Mouse (Mus musculus): Measurements from ENCODE around the gene Rgs7.

Rgs7 gene

DNA sequence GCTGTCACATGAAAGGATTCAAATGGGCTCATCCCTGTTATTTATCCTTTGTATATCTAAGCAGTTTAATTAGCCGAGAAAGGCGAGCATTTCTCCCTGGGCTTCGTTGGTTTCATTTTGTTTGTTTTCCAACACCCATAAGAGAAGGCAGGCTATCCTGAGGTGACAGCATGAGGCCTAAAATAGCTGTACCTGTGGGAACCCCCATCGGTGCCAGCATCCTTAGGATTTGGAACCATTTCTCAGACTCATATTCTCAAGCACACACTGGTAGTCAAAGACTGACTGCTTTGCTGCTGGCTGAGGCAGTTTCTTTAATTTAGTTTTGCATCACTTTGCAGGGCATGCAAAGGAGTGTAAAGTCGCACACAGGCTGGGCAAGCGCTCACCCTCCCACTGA is 443.2 kb downstream of the Rgs7 start:
- ATAC-seq (ENCODE audit: insufficient number of reproducible peaks, low FRiP score, low TSS enrichment) = 0 out of 2 replicates have a peak, but pooled peaks have one; percentile 49

DNA sequence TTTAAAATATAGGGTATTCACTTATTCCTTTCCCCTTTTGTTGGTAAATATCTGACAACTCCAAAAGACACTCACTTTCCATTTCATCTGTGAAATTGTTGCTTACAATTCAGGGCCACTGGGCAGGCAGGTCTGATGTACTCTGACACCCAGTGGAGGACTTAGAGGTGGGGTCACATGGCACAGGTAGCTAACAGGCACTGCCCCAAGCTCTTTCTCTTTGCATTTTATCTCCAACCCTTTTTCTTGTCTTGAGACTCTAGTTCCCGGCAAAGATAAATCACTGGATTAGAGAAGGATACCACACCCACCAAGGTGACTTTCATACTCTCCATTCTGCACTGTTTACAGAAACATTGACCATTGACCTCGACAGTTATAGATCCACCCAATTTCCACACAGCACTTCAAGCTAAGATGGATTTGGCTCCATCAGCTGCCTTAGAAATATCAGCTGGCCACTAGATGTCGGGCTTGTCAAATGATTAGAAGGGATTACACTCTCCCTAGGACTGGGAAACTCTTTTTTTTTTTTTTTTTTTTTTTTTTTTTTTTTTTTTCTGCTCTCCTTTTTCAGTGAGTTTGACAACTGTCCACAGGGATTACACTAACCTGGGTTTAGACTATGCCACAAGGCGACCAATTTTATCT is 451.0 kb downstream of the Rgs7 start:
- ATAC-seq (ENCODE audit: insufficient number of reproducible peaks, low FRiP score, low TSS enrichment) = peak; percentile 70

DNA sequence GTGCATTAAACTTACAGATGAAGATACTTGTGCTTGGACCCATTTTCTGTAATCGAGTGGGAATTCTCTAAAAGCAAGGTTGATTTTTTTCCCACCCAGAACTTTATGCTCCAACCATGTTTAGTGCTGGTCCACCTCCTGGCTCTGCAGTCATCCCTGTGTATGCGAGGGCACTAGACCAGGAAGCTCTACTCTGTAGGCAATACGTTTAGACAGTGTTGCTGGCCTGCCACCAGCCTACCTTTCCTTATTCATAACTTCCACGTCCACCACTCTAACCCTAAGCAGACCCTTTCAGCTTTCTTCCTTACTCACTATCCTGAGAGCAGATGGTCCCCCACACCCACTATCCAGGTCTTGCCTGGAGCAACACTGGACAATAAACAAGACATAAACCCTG is 452.3 kb downstream of the Rgs7 start:
- ATAC-seq (ENCODE audit: insufficient number of reproducible peaks, low FRiP score, low TSS enrichment) = no peak

DNA sequence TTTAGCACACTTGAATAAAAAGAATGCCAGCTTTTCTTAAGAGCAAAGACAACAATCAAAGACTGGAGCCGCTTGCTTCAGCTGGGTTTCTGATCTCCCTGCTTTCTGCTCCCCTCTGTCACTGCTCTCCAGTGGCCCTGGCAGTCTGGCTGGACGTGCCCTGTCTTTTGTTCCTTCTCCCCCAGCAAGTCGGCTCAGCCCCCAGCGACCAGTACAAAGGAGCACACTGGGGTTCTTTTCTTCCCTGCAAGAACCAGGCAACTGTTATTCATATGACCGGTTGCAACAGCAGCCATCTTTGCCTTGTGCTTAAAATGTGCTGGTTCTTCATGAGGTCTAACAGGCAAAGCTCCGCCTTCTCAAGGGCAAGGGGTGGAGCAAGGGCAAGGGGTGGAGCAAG is 452.7 kb downstream of the Rgs7 start:
- ATAC-seq (ENCODE audit: insufficient number of reproducible peaks, low FRiP score, low TSS enrichment) = no peak

DNA sequence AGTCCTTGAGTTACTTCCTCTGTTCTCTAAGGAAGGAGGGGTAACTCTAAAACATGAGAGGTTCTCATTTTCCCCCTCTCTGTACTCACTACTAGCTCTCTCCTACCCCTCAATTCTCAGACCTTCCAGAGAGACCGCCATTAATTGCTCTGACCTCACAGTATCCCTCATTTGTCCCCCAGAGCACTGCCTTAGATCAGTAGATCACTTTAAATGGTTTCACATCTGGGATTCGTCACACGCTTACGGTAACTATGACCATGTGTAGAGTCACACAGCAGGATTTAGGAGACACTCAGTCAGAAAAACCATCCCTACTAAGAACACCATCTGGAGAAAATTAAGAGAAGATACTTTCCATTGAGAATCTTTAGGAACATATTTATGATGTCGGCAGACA is 456.8 kb downstream of the Rgs7 start:
- ATAC-seq (ENCODE audit: insufficient number of reproducible peaks, low FRiP score, low TSS enrichment) = no peak

DNA sequence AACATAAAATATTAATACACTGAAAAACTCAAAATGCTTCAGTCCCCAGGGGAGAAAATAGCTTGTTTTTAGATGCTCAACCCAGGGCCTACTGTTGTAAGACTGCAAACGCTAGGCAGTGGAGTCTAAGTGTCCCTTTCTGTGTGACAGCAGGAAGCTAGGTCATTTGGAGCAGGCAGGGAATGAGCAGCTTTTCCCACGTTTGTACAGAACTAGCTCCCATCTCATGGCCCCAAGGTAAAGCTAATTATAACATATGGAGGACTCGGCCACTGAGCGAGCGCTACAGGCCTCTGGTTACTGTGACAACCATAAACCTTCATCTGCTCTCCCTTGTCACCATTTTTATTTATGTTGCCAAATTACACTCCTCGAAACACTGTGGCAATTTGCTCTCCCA is 460.3 kb downstream of the Rgs7 start:
- ATAC-seq (ENCODE audit: insufficient number of reproducible peaks, low FRiP score, low TSS enrichment) = peak; percentile 56; the same call in 1 of the 2 replicates

DNA sequence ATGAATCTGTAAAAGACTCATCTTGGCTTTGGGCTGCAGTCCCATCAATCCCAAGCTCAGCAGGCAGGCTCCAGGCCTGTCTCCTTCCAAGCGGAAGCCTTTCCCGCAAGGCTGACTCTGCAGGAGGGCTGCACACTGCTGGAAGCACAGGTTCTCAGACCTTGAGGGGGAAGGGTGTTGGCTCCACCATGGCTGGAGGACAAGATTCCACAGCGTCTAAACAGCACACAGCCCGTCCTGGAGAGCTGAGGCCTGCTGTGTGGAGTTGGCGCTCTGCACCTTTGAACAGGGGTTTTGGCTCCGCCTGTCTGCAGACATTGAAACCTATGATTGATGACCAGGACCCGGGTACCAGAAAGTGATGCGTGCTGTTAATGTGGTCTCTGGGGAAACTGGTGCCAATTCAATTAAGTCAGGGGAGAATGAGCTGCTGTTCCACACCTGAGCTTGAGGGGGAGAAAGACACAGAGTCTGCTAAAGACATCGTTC is 463.5 kb downstream of the Rgs7 start:
- no peak for ATAC-seq (ENCODE audit: insufficient number of reproducible peaks, low FRiP score, low TSS enrichment)

DNA sequence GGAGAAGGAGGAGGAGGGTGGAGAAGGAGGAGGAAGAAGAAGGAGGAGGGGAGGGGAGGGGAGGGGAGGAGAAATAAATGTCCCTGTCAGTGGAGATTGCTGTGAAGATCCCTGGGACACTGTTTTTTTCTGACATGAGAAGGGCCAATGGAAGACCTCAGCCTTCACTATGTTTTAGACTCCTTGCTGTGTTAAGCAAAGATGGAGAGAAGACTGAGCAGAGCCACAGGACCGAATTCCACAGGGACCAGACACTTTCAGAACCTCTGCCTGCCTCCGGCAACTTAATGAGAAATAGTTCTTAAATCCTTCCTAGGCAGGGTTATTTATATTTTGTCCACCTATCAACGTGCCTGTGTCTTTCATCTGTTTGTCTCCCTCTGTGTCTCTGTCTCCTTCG is 464.0 kb downstream of the Rgs7 start:
- ATAC-seq (ENCODE audit: insufficient number of reproducible peaks, low FRiP score, low TSS enrichment) = no peak

DNA sequence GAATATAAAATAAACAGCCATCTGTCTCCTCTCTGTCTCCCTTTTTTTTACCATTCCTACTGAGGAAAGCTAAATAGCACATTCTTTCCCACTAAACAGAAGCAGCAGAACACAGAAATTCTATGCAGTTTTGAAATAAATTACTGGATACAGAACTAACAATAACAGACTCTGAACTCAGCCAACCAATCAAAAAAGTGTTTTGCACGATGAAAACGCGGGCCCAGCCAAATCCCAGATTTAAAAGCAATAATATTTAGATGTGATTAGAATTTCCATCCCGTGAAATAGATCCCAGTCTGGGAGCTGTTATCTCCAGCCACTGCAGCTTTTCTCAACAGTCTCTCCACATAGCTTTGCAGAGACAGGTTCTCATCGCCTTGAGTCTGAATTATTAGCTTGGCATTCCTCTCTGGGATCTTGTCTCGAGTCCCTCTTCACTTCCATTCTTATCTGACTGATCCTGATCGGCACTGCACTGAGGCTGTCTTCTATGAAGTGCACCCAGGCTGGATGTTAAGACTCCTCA is 466.5 kb downstream of the Rgs7 start:
- ATAC-seq (ENCODE audit: insufficient number of reproducible peaks, low FRiP score, low TSS enrichment) = no peak

DNA sequence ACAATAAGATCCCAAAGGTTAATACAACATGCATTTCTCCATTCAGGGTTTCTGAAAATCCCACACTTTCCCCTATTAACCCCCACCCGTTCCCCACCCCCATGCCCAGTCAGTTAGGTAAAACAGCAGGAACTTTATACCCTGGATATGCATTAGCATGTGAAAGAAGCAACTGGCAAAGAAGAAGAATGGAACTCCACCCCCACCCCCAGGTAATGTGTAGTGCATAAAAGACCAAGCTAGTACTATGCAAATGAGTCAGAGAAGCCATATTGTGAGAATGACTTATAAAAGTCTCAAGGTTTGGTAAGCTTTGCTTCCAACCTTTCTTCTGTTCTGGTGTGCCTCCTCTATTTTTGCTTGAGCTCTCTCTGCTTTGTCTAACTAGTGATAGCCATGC is 468.2 kb downstream of the Rgs7 start:
- ATAC-seq (ENCODE audit: insufficient number of reproducible peaks, low FRiP score, low TSS enrichment) = no peak
